Mouse (Mus musculus): Measurements from ENCODE around the gene Armc2. TPM values are rescaled to one million over a fixed set of nuclear protein-coding genes. Genes with fewer than 3 reads are reported as not detected.

Armc2 gene
- polyA plus RNA-seq, 1 experiment from 2014 or later: 0.42 TPM

DNA sequence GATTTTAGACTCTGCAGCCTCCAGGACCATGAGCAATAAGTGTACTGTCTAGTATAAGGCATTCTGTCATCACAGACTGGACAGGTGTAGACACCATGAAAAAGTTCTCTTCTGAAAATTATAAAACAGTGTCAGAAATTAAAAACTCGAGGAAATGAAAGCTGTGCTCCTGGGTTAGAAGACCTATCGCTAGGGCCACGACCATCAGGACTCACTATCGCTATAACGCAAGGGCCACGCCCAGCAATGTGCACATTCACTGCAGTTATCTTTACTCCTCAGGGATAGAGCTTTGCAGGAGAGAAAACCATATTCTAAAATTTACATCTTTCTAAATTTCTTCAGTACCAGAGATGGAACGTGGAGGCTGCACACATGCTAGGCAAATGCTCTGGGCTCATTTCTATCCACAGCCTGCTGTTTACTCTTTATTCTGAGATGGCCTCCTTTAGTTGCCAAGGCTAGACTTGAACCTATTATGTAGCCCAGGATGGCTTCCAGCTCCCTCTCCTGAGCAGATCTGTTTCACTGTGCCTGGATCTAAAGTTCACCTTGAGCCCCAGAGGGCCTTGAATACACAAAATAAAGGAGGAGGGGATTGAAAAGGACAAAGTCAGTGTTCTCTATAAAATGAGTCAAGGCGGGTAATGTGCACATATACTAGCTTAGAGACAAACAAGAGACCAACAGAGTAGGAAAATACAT lies 105.8 kb downstream of the Armc2 start:
- H3K4me3 ChIP-seq (ENCODE audit: low read length): no peak overlapping the region
- H3K9me3 ChIP-seq (ENCODE audit: control insufficient read depth, low read length): no peaks in the 10 kb centered on the region
- ATAC-seq (ENCODE audit: low FRiP score, low TSS enrichment): no peak
- 90% methylated on average over 8 of the region's 8 CpGs for WGBS
- H3K9ac ChIP-seq (ENCODE audit: low read depth, low read length): no peak overlapping the region
- H3K27ac ChIP-seq (ENCODE audit: low read depth, low read length): no peak overlapping the region
- H3K4me1 ChIP-seq (ENCODE audit: control insufficient read depth, insufficient read depth, low read length): 0 out of 2 replicates have a peak, but pooled peaks cover 4% of the 10 kb centered on the region
- peaks cover 2% of the 10 kb centered on the region; the same call in 1 of the 2 replicates for H3K36me3 ChIP-seq (ENCODE audit: control insufficient read depth, insufficient read depth, low read length)
- no peaks in the 10 kb centered on the region for H3K27me3 ChIP-seq (ENCODE audit: control insufficient read depth, insufficient read depth, low read length)
- no peak overlapping the region for H3K4me2 ChIP-seq (replicated peaks; ENCODE audit: low read depth, low read length)

DNA sequence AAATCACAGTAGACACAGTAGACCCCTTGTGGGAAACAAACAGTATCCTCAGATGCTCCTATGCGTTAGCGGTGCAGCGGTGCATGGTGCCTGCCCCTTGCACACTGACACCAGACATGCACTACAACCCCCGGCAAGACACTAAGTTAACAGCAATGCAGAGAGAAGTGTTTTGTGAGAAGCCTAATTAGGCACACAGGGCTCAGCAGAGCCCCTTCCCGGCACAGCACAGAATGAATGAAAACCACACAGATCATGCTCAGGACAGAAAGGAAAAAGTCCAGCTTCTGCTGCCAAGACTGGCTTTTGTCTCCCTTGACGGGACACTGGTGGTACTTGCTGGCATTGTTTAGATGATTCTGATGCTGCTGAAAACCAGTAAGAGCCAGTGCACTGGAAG lies 109.3 kb downstream of the Armc2 start:
- no peaks in the 10 kb centered on the region for H3K27me3 ChIP-seq (ENCODE audit: control insufficient read depth, insufficient read depth, low read length)
- ATAC-seq (ENCODE audit: low FRiP score, low TSS enrichment): no peak; the same call in 1 of the 2 replicates
- no peaks in the 10 kb centered on the region for H3K9me3 ChIP-seq (ENCODE audit: control insufficient read depth, low read length)
- H3K36me3 ChIP-seq (ENCODE audit: control insufficient read depth, insufficient read depth, low read length): peaks cover 30% of the 10 kb centered on the region
- no peak overlapping the region for H3K27ac ChIP-seq (ENCODE audit: low read depth, low read length)
- no peak overlapping the region for H3K9ac ChIP-seq (ENCODE audit: low read depth, low read length)
- no peak overlapping the region for H3K4me3 ChIP-seq (ENCODE audit: low read length)
- WGBS: 62% methylated on average over 6 of the region's 6 CpGs
- no peak overlapping the region for H3K4me2 ChIP-seq (replicated peaks; ENCODE audit: low read depth, low read length)
- H3K4me1 ChIP-seq (ENCODE audit: control insufficient read depth, insufficient read depth, low read length): 0 out of 2 replicates have a peak, but pooled peaks cover 4% of the 10 kb centered on the region

DNA sequence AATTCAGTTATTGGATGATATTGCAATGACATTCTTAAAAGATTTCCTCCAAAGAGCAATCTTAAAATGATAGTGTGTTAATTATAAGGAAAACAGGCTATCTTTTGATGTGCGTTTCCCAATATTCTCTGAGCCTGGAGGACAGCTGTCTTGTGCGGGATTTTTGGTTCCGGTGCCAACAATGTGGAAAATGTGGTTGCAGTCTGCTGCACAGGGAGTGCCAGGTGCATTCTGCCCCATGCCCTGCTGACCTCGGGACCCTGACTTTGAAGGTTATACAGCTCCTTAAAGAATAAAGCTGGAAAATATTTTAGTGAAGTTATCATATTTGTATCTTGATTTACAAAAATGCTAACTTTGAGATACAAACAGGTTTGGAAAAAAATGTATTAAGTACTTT lies 110.3 kb downstream of the Armc2 start:
- no peak overlapping the region for H3K9ac ChIP-seq (ENCODE audit: low read depth, low read length)
- peaks cover 32% of the 10 kb centered on the region for H3K36me3 ChIP-seq (ENCODE audit: control insufficient read depth, insufficient read depth, low read length)
- no peaks in the 10 kb centered on the region for H3K27me3 ChIP-seq (ENCODE audit: control insufficient read depth, insufficient read depth, low read length)
- ATAC-seq (ENCODE audit: low FRiP score, low TSS enrichment): no peak
- no peak overlapping the region for H3K4me2 ChIP-seq (replicated peaks; ENCODE audit: low read depth, low read length)
- no peak overlapping the region for H3K4me3 ChIP-seq (ENCODE audit: low read length)
- no peaks in the 10 kb centered on the region for H3K9me3 ChIP-seq (ENCODE audit: control insufficient read depth, low read length)
- H3K4me1 ChIP-seq (ENCODE audit: control insufficient read depth, insufficient read depth, low read length): 0 out of 2 replicates have a peak, but pooled peaks cover 4% of the 10 kb centered on the region
- no peak overlapping the region for H3K27ac ChIP-seq (ENCODE audit: low read depth, low read length)
- 77% methylated on average over 4 of the region's 4 CpGs for WGBS

DNA sequence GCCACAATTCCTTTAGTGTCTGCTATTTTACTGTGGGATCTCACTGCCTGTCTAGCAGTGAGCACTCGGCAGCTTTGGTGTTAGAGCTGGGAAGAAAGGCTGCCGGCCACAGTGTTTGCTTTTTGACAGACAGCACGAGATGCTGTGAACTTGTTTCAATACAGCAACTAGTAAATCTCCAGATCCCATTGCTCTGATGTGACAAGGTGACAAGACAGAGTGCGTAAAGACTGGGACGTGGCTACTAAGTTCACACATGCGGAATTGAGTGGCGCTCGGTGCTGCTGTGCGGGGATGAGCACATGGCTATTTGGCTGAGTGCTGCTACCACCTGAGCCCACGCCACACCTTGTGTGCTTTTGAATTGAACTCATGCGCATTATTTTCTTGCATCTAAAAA lies 110.8 kb downstream of the Armc2 start:
- H3K9ac ChIP-seq (ENCODE audit: low read depth, low read length): no peak overlapping the region
- H3K4me2 ChIP-seq (replicated peaks; ENCODE audit: low read depth, low read length): no peak overlapping the region
- H3K4me1 ChIP-seq (ENCODE audit: control insufficient read depth, insufficient read depth, low read length): 0 out of 2 replicates have a peak, but pooled peaks cover 4% of the 10 kb centered on the region
- ATAC-seq (ENCODE audit: low FRiP score, low TSS enrichment): no peak
- no peaks in the 10 kb centered on the region for H3K27me3 ChIP-seq (ENCODE audit: control insufficient read depth, insufficient read depth, low read length)
- H3K4me3 ChIP-seq (ENCODE audit: low read length): no peak overlapping the region
- H3K9me3 ChIP-seq (ENCODE audit: control insufficient read depth, low read length): no peaks in the 10 kb centered on the region
- H3K36me3 ChIP-seq (ENCODE audit: control insufficient read depth, insufficient read depth, low read length): peaks cover 36% of the 10 kb centered on the region
- no peak overlapping the region for H3K27ac ChIP-seq (ENCODE audit: low read depth, low read length)
- WGBS: 72% methylated on average over 11 of the region's 11 CpGs

DNA sequence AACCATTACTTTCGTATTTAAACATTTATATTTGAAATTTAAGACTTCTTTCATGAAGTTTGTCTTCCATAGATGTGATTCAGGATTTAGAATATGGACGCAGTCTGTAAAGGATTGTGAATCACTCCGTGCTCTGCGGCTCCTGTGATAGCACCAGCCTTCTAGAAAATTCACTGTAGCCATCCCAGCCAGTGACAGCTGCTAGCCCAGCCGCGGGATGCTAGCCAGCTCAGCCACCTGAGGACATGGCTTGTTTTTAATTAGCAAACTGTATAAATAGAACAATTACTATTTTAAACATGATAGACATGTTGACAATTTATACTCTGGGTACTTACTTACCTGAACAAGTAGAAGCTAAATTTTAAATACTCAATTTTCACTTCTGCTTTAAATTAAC lies 116.4 kb downstream of the Armc2 start:
- no peak overlapping the region for H3K4me3 ChIP-seq (ENCODE audit: low read length)
- ATAC-seq (ENCODE audit: low FRiP score, low TSS enrichment): no peak
- no peaks in the 10 kb centered on the region for H3K4me1 ChIP-seq (ENCODE audit: control insufficient read depth, insufficient read depth, low read length)
- no peaks in the 10 kb centered on the region for H3K27me3 ChIP-seq (ENCODE audit: control insufficient read depth, insufficient read depth, low read length)
- no peaks in the 10 kb centered on the region for H3K9me3 ChIP-seq (ENCODE audit: control insufficient read depth, low read length)
- no peak overlapping the region for H3K4me2 ChIP-seq (replicated peaks; ENCODE audit: low read depth, low read length)
- 94% methylated on average over 6 of the region's 6 CpGs for WGBS
- H3K9ac ChIP-seq (ENCODE audit: low read depth, low read length): no peak overlapping the region
- H3K27ac ChIP-seq (ENCODE audit: low read depth, low read length): no peak overlapping the region
- peaks cover 38% of the 10 kb centered on the region for H3K36me3 ChIP-seq (ENCODE audit: control insufficient read depth, insufficient read depth, low read length)

DNA sequence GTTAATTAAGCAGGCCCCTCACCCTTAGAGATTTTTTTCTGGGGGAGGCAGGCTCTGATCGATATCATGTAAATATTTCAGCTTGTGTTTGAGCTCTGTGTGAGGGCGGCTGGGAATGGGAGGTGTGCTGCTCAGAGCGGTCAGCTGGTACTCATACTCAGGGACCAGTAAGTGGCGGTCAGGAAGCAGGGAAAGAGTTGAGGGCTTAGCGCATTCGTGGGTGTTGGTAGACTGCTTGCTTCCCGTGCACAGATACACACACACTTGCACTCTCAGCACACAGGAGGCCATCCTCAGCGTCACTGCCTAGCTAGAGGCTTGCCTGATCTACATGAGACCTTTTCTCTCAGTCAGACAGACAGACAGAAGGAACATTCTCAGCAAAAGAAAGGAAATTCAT lies 116.8 kb downstream of the Armc2 start:
- ATAC-seq (ENCODE audit: low FRiP score, low TSS enrichment): no peak
- Histone ChIP-seq H3K9ac (ENCODE audit: low read depth, low read length) (no peak overlapping the region), H3K9me3 (ENCODE audit: control insufficient read depth, low read length) (no peaks in the 10 kb centered on the region), H3K27me3 (ENCODE audit: control insufficient read depth, insufficient read depth, low read length) (no peaks in the 10 kb centered on the region), H3K36me3 (ENCODE audit: control insufficient read depth, insufficient read depth, low read length) (peaks cover 34% of the 10 kb centered on the region), H3K4me2 (replicated peaks; ENCODE audit: low read depth, low read length) (no peak overlapping the region), H3K4me3 (ENCODE audit: low read length) (no peak overlapping the region), H3K4me1 (ENCODE audit: control insufficient read depth, insufficient read depth, low read length) (no peaks in the 10 kb centered on the region), H3K27ac (ENCODE audit: low read depth, low read length) (no peak overlapping the region)
- 83% methylated on average over 8 of the region's 8 CpGs for WGBS

DNA sequence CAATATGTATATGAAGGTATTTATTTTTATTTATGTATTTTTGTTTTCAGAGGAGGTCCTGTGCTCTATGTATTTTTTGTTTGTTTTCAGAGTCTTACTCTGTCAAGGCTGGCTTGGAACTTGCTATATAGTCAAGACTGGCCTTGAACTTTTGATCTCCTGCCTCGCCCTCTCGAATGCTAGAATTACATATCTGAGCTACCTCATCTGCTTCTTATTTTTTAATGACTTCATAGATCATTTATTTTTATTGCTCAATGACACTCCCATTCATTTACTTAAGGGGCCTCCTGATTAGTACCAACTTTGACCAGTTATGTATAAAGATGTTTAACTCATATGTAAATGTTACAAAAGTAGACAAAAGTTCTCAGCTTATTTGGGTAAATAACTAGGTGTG lies 121.4 kb downstream of the Armc2 start:
- H3K4me2 ChIP-seq (replicated peaks; ENCODE audit: low read depth, low read length): no peak overlapping the region
- H3K9me3 ChIP-seq (ENCODE audit: control insufficient read depth, low read length): no peaks in the 10 kb centered on the region
- H3K27me3 ChIP-seq (ENCODE audit: control insufficient read depth, insufficient read depth, low read length): no peaks in the 10 kb centered on the region
- 58% methylated on average over 2 of the region's 2 CpGs for WGBS
- no peak overlapping the region for H3K9ac ChIP-seq (ENCODE audit: low read depth, low read length)
- no peak overlapping the region for H3K4me3 ChIP-seq (ENCODE audit: low read length)
- no peak for ATAC-seq (ENCODE audit: low FRiP score, low TSS enrichment)
- H3K4me1 ChIP-seq (ENCODE audit: control insufficient read depth, insufficient read depth, low read length): peaks cover 9% of the 10 kb centered on the region; the same call in 1 of the 2 replicates
- H3K27ac ChIP-seq (ENCODE audit: low read depth, low read length): no peak overlapping the region
- H3K36me3 ChIP-seq (ENCODE audit: control insufficient read depth, insufficient read depth, low read length): peaks cover 10% of the 10 kb centered on the region; the same call in 1 of the 2 replicates

DNA sequence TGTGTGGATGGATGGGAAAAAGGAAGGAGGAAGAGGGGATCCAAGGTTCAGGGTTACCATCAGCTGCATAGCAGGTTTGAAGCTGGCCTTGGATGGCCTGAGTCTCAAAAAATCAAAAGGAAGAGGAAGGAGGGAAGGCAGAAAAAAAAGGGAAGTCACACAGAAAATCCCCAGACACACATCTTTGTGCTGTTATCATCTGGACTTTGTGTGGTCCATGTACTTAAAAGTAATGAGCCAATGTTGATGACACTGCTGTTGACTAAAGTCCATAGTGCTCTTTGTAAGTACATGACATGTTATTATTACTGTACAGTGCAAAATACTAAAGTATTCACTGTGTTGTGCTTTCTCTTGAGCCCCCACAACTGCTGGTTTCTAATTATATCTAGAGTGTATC lies 121.8 kb downstream of the Armc2 start:
- Histone ChIP-seq H3K9me3 (ENCODE audit: control insufficient read depth, low read length) (no peaks in the 10 kb centered on the region), H3K9ac (ENCODE audit: low read depth, low read length) (no peak overlapping the region), H3K4me3 (ENCODE audit: low read length) (no peak overlapping the region), H3K4me1 (ENCODE audit: control insufficient read depth, insufficient read depth, low read length) (peaks cover 9% of the 10 kb centered on the region; the same call in 1 of the 2 replicates), H3K27ac (ENCODE audit: low read depth, low read length) (no peak overlapping the region), H3K27me3 (ENCODE audit: control insufficient read depth, insufficient read depth, low read length) (no peaks in the 10 kb centered on the region), H3K4me2 (replicated peaks; ENCODE audit: low read depth, low read length) (no peak overlapping the region), H3K36me3 (ENCODE audit: control insufficient read depth, insufficient read depth, low read length) (peaks cover 10% of the 10 kb centered on the region; the same call in 1 of the 2 replicates)
- ATAC-seq (ENCODE audit: low FRiP score, low TSS enrichment): no peak

DNA sequence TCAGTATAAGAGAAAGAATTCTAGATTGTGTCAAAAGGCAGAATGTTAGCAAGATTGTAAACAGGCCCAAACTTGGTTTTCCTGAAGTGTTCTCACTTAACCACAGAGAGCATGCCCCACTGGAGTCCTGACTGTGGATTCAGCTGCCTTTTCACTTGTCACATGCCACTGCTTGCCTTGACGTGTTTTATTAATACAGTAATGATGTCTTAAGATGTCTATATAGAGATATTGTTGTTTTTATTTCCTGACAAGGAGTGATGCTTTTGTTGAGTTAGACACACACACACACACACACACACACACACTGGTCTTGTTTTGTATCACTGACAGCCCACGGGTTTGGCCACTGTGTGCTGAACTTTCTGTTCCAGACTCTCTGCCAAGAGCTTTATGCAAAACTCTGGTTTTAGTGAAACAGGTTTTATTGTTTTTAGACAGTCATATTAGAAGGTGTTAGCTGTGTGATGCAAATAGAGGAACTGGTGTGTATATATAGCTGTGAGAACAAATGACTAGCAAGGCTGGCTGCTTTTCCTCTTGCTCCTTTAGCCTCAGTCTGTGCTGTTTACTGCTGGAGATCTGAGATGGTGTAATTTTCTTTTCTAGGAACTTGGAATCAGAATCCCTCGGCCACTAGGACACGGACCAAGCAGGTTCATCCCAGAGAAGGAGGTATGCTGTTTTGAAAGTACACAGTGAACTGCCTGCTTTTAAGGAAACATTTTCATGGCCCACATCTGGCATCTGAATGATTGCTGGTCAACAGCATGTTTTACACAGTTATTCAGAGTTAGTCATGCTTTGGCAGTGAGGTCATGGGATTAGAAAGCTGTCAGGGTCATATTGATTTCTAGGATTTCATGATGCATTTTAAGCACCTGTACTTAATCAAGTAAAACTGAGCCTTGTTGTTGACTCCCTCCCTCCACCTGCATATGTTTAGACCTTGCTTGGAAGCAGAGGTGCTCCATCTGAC lies 124.5 kb downstream of the Armc2 start:
- no peak overlapping the region for H3K27ac ChIP-seq (ENCODE audit: low read depth, low read length)
- H3K4me1 ChIP-seq (ENCODE audit: control insufficient read depth, insufficient read depth, low read length): peaks cover 10% of the 10 kb centered on the region
- no peaks in the 10 kb centered on the region for H3K9me3 ChIP-seq (ENCODE audit: control insufficient read depth, low read length)
- H3K36me3 ChIP-seq (ENCODE audit: control insufficient read depth, insufficient read depth, low read length): peaks cover 8% of the 10 kb centered on the region; the same call in 1 of the 2 replicates
- no peaks in the 10 kb centered on the region for H3K27me3 ChIP-seq (ENCODE audit: control insufficient read depth, insufficient read depth, low read length)
- H3K9ac ChIP-seq (ENCODE audit: low read depth, low read length): no peak overlapping the region
- ATAC-seq (ENCODE audit: low FRiP score, low TSS enrichment): no peak
- H3K4me3 ChIP-seq (ENCODE audit: low read length): no peak overlapping the region
- WGBS: 45% methylated on average over 4 of the region's 4 CpGs
- no peak overlapping the region for H3K4me2 ChIP-seq (replicated peaks; ENCODE audit: low read depth, low read length)

All from kidney, embryonic 14.5 days (tissue).